Mouse (Mus musculus): ENCODE data around the gene Irf2bpl. TPM values are rescaled to one million over a fixed set of nuclear protein-coding genes. Genes with fewer than 3 reads are reported as not detected.

The Irf2bpl gene
- total RNA-seq, 2 experiments from 2014 or later: 0.77 TPM; not detected in 1

GRCm38 (mm10) chr12:86871666-86872334 lies 12.8 kb downstream of the Irf2bpl start:
- no peak for ATAC-seq (replicated peaks; ENCODE audit: low FRiP score, poor library complexity, severe bottlenecking)

GRCm38 (mm10) chr12:86870996-86871395 lies 13.6 kb downstream of the Irf2bpl start:
- ATAC-seq (replicated peaks; ENCODE audit: low FRiP score, poor library complexity, severe bottlenecking): no peak

- no peak for ATAC-seq (replicated peaks; ENCODE audit: low FRiP score, poor library complexity, severe bottlenecking)
Observed at GRCm38 (mm10) chr12:86869761-86870160, 14.8 kb downstream of the Irf2bpl start.

GRCm38 (mm10) chr12:86867271-86868223 lies 17.1 kb downstream of the Irf2bpl start:
- peak; percentile 76 for ATAC-seq (replicated peaks; ENCODE audit: low FRiP score, poor library complexity, severe bottlenecking)

DNA sequence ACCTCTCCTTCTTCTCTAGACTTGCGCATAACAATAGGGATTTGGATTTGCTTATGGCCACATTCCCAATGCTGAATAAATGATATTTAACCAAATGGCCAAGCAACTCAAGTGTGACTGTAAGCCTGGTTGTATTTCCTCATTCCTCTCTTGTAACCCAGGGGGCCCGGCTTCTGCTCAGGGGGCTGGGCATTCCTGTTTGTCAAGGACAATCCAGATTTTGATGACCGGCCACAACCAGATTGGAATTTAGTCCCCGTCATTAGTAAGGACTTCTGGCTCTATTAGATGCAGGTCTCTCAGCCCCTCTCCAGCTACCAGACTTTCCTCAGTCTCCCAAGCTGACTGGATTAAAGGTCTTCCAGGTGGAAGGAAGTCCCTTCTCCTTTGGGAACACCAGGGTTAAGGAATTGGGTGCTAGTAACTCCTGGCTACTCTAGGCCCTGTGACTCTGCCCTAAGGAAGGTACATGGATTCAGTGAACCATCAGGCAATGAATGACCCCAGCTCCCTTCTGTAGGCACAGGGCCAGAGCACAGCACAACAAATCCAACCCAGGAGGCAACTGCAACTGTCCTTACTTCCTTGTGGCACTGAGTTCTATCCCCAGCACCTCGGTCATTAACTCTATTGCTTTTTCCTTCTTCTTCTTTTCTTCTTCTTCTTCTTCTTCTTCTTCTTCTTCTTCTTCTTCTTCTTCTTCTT lies 20.1 kb downstream of the Irf2bpl start:
- no peak for ATAC-seq (replicated peaks; ENCODE audit: low FRiP score, poor library complexity, severe bottlenecking)

- ATAC-seq (replicated peaks; ENCODE audit: low FRiP score, poor library complexity, severe bottlenecking): no peak
Observed at GRCm38 (mm10) chr12:86859924-86860790, 24.4 kb downstream of the Irf2bpl start.

GRCm38 (mm10) chr12:86858983-86859872 lies 25.4 kb downstream of the Irf2bpl start:
- no peak for ATAC-seq (replicated peaks; ENCODE audit: low FRiP score, poor library complexity, severe bottlenecking)

DNA sequence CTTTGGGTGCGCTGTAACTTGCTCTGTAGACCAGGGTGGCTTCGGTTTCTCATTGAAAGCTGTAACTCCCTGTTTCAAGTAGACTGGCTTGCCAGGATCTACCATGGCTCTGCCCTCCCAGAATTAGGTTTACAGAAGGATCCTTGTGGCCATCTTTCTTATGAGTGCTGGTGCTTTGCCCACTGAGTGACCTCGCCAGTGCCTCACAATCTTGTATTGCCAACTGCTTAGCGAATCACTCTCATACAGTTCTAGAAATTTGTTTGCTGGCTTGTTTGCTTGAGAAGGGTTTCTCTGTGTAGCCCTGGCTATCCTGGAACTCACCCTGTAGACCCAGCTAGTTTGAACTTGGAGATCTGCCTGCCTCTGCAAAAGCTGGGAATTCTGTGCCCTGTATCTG lies 26.1 kb downstream of the Irf2bpl start:
- ATAC-seq (replicated peaks; ENCODE audit: low FRiP score, poor library complexity, severe bottlenecking): no peak

DNA sequence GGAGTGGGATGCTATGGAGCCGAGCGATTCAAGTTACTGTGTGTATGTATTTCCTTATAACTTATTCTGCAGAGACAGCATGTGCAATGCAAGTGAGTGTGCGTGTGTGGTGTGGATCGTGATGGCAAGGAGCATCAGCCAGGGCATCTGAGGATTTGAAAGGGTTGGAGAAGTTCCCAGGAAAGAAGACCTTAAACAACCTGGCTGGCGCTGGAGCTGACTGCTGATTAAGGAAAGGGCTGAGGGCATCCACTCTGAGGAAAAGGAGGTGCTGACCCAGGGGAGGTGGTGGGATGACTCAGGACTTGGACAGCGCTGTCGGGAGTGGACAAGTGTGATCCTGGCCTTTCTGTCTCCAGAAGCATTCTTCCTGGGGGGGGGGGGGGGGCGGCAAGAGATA lies 27.3 kb downstream of the Irf2bpl start:
- ATAC-seq (replicated peaks; ENCODE audit: low FRiP score, poor library complexity, severe bottlenecking): no peak

DNA sequence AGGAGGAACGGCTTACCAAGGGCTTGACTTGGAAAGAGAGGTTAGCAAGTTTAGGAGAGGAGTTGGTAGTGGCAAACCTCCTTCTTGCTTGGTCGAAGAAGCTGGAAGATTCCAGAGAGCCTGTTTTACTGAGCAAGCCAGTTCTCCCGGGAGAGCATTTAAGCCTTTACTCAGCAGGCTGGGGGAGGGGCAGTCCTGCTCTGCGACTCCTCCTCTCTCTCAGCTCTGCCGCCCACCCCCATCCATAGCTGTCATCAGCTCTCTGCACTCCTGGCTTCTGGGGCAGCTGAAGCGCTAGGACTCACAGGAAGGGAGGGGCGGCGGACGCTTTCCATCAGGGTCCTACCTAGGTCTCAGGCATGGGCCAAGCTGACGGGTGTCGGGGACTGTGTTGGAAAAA lies 28.9 kb downstream of the Irf2bpl start:
- no peak for ATAC-seq (replicated peaks; ENCODE audit: low FRiP score, poor library complexity, severe bottlenecking)

DNA sequence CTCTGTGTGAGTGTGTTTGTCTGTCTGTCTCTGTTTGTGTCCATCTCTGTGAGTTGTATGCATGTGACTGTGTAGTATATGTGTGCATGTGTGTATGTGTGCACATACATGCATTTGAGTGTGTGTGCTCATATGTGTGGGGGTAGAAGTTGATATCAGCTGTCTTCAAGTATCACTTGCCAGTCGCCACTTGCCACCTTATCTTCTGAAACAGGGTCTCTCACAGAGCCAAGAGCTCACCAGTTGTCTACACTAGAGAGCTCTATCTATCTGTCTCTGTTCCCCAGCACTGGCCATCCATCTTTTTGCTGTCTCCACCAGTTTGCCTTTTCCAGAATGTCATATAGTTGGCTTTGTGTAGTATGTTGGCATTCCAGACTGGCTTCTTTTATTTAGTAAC lies 31.1 kb downstream of the Irf2bpl start:
- 0 out of 2 replicates have a peak, but pooled peaks have one; percentile 49 for ATAC-seq (replicated peaks; ENCODE audit: low FRiP score, poor library complexity, severe bottlenecking)

- ATAC-seq (replicated peaks; ENCODE audit: low FRiP score, poor library complexity, severe bottlenecking): no peak
Observed at GRCm38 (mm10) chr12:86851313-86851712, 33.3 kb downstream of the Irf2bpl start.

DNA sequence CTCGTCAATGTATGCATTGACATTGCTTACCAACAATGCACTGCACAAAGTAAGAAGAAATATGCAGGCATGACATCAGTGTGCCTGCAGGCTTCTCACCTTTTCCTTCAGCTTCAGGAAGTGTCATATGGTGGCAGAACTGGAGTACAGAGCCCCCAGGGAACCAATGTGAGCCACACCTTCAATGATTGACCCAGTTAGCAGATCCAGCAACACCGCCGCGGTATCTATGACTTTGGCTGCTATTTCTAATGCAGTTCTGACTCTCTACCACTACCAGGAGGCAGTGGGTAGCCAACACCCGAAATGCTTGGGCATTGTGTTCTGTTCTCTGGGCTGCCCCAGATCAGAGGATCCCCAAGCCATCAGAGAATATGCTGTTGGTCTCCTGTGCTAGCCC lies 33.9 kb downstream of the Irf2bpl start:
- ATAC-seq (replicated peaks; ENCODE audit: low FRiP score, poor library complexity, severe bottlenecking): no peak

GRCm38 (mm10) chr12:86849945-86850626 lies 34.5 kb downstream of the Irf2bpl start:
- ATAC-seq (replicated peaks; ENCODE audit: low FRiP score, poor library complexity, severe bottlenecking): no peak

- ATAC-seq (replicated peaks; ENCODE audit: low FRiP score, poor library complexity, severe bottlenecking): no peak
Observed at GRCm38 (mm10) chr12:86842866-86843459, 41.6 kb downstream of the Irf2bpl start.

DNA sequence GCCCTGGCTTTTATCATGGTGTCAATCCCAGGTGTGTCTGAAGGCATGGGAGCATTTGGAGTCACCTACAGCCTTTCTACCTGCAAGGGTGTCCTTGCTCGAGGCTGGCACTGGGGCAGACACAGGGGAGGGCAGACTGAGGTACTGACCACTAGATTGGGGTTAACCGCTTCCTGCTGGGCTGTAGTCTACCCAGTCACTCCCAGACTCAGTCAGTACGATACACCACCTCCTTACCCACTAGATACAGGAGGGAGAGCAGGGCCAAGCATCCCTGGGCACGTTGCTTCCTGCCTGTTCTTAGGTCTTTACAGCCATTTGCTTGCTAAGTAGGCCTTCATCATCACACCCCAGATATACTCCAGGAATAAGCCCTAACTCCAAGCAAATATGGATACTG lies 44.1 kb downstream of the Irf2bpl start:
- ATAC-seq (replicated peaks; ENCODE audit: low FRiP score, poor library complexity, severe bottlenecking): no peak

DNA sequence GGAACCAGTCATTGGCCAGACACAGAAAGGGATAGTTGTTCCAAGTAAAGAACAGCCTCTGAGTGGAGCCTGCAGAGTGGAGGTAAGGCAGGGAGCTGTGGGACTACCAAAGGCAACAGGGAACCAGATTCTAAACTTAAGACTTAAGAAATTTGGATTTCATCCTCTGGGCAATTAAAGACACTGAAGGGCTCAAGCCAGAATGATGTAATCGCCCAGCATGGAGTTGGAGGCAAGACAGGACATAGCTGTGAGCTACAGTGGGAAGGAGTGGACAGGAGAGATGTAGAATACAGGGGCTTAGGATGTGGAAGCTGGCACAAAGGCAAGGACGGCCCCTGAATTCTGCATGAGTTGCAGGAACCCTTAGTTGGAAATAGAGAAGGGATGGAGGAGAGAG lies 46.4 kb downstream of the Irf2bpl start:
- no peak for ATAC-seq (replicated peaks; ENCODE audit: low FRiP score, poor library complexity, severe bottlenecking)
